Mouse (Mus musculus) MEL (cell line): ENCODE data around the gene Vill. TPM values are rescaled to one million over a fixed set of nuclear protein-coding genes. Genes with fewer than 3 reads are reported as not detected.
A peak's percentile ranks its signal among the peaks of the same experiment; 100 is the strongest.

Experiments used
- DNase-seq: peaks from one replicate; pipeline ENCODE4 v3.0.0; 2011; ENCODE audit warnings: low read depth, low spot score
- H3K27ac ChIP-seq: 2 replicates; pipeline ENCODE4 v1.5.1; 2012; ENCODE audit warnings: low read depth, mild to moderate bottlenecking, control low read depth, low read length, moderate library complexity; ENCODE audit not compliant: control insufficient read depth
- H3K27me3 ChIP-seq, 2 experiments: fragments of 150-350 bp in 1 of 2; sonication (generic) in 1 of 2; 2 replicates each; pipeline ENCODE4 v1.6.1; 2012; ENCODE audit warnings: low read length in 2 of 2, mild to moderate bottlenecking in 2 of 2, improper control_type of control experiment in 1 of 2, moderate library complexity in 1 of 2; ENCODE audit not compliant: insufficient read depth in 2 of 2, control insufficient read depth in 1 of 2
- H3K36me3 ChIP-seq, 2 experiments: 2 replicates each; pipeline ENCODE4 v1.6.1; 2012 to 2014; ENCODE audit warnings: low read length in 2 of 2, improper control_type of control experiment in 1 of 2, inconsistent platforms in 1 of 2, mild to moderate bottlenecking in 1 of 2; ENCODE audit not compliant: insufficient read depth in 2 of 2, control insufficient read depth in 1 of 2
- H3K4me1 ChIP-seq, 2 experiments: fragments of 150-350 bp in 1 of 2; sonication (generic) in 1 of 2; 2 replicates each; pipeline ENCODE4 v1.6.1; 2012; ENCODE audit warnings: low read length in 2 of 2, improper control_type of control experiment in 1 of 2, mild to moderate bottlenecking in 1 of 2; ENCODE audit not compliant: insufficient read depth in 2 of 2, control insufficient read depth in 1 of 2
- H3K4me3 ChIP-seq, 2 experiments: fragments of 150-350 bp in 1 of 2; sonication (generic) in 1 of 2; 2 replicates each; pipeline ENCODE4 v1.5.1; 2012; ENCODE audit warnings: low read depth in 2 of 2, low read length in 2 of 2, mild to moderate bottlenecking in 2 of 2, moderate library complexity in 2 of 2, control low read depth in 1 of 2, improper control_type of control experiment in 1 of 2; ENCODE audit not compliant: control insufficient read depth in 1 of 2, insufficient read depth in 1 of 2
- H3K79me2 ChIP-seq: 2 replicates; pipeline ENCODE4 v1.6.1; 2012; ENCODE audit warnings: mild to moderate bottlenecking, low read length, moderate library complexity; ENCODE audit not compliant: control insufficient read depth, poor library complexity, insufficient read depth
- H3K9ac ChIP-seq: 2 replicates; pipeline ENCODE4 v1.6.1; 2012; ENCODE audit warnings: low read depth, mild to moderate bottlenecking, control low read depth, low read length, moderate library complexity; ENCODE audit not compliant: control insufficient read depth, poor library complexity, severe bottlenecking
- H3K9me3 ChIP-seq: fragments of 150-350 bp; sonication (generic); replicated peaks from 2 replicates; pipeline ENCODE4 v1.6.1; 2012; ENCODE audit warnings: mild to moderate bottlenecking, low read length, improper control_type of control experiment, moderate library complexity; ENCODE audit not compliant: insufficient read depth
- E2F4 ChIP-seq: IDR thresholded peaks from 2 replicates; pipeline ENCODE4 v1.6.1; 2011; ENCODE audit warnings: low read depth, low read length, improper control_type of control experiment, borderline replicate concordance
- ETS1 ChIP-seq: IDR thresholded peaks from 2 replicates; pipeline ENCODE4 v1.6.1; 2012; ENCODE audit warnings: low read depth, mild to moderate bottlenecking, inconsistent platforms, low read length, improper control_type of control experiment, moderate library complexity
- GATA1 ChIP-seq: IDR thresholded peaks from 2 replicates; pipeline ENCODE4 v1.6.1; 2011; ENCODE audit warnings: low read depth, low read length, improper control_type of control experiment
- HCFC1 ChIP-seq: IDR thresholded peaks from 2 replicates; pipeline ENCODE4 v1.6.1; 2012; ENCODE audit warnings: low read depth, mild to moderate bottlenecking, inconsistent platforms, low read length, improper control_type of control experiment, moderate library complexity
- JUND ChIP-seq: IDR thresholded peaks from 2 replicates; pipeline ENCODE4 v1.6.1; 2011; ENCODE audit warnings: low read depth, mild to moderate bottlenecking, improper control_type of control experiment, low read length
- MAFK ChIP-seq: IDR thresholded peaks from 2 replicates; pipeline ENCODE4 v1.6.1; 2011; ENCODE audit warnings: low read depth, mild to moderate bottlenecking, low read length, improper control_type of control experiment, borderline replicate concordance
- MAZ ChIP-seq: IDR thresholded peaks from 2 replicates; pipeline ENCODE4 v1.6.1; 2012; ENCODE audit warnings: low read depth, mild to moderate bottlenecking, inconsistent platforms, low read length, improper control_type of control experiment
- MXI1 ChIP-seq: IDR thresholded peaks from 2 replicates; pipeline ENCODE4 v1.6.1; 2011; ENCODE audit warnings: mild to moderate bottlenecking, low read depth, low read length, improper control_type of control experiment
- MYB ChIP-seq: IDR thresholded peaks from 2 replicates; pipeline ENCODE4 v1.6.1; 2011; ENCODE audit warnings: mild to moderate bottlenecking, low read depth, low read length, improper control_type of control experiment
- MYC ChIP-seq: IDR thresholded peaks from 2 replicates; pipeline ENCODE4 v1.6.1; 2011; ENCODE audit warnings: low read depth, mild to moderate bottlenecking, low read length, improper control_type of control experiment, moderate library complexity
- POLR2AphosphoS5 ChIP-seq: IDR thresholded peaks from 2 replicates; pipeline ENCODE4 v1.6.1; 2012; ENCODE audit warnings: low read depth, borderline replicate concordance, mild to moderate bottlenecking, inconsistent platforms, low read length, moderate library complexity, mixed read lengths
- RAD21 ChIP-seq: IDR thresholded peaks from 2 replicates; pipeline ENCODE4 v1.6.1; 2011; ENCODE audit warnings: mild to moderate bottlenecking, low read depth, low read length, improper control_type of control experiment
- RCOR1 ChIP-seq: IDR thresholded peaks from 2 replicates; pipeline ENCODE4 v1.6.1; 2012; ENCODE audit warnings: low read depth, mild to moderate bottlenecking, inconsistent platforms, low read length, improper control_type of control experiment
- SIN3A ChIP-seq: IDR thresholded peaks from 2 replicates; pipeline ENCODE4 v1.6.1; 2012; ENCODE audit warnings: low read length, improper control_type of control experiment, inconsistent platforms
- TBP ChIP-seq: IDR thresholded peaks from 2 replicates; pipeline ENCODE4 v1.8.0; 2011; ENCODE audit warnings: low read depth, low read length, improper control_type of control experiment
- TCF12 ChIP-seq: IDR thresholded peaks from 2 replicates; pipeline ENCODE4 v1.6.1; 2014; ENCODE audit warnings: low read depth, mild to moderate bottlenecking, inconsistent platforms, low read length, improper control_type of control experiment, moderate library complexity
- UBTF ChIP-seq: IDR thresholded peaks from 2 replicates; pipeline ENCODE4 v1.6.1; 2012; ENCODE audit warnings: low read depth, mild to moderate bottlenecking, inconsistent platforms, low read length, improper control_type of control experiment, moderate library complexity, borderline replicate concordance; ENCODE audit not compliant: insufficient read depth
- ZMIZ1 ChIP-seq: IDR thresholded peaks from 2 replicates; pipeline ENCODE4 v1.6.1; 2012; ENCODE audit warnings: low read depth, mild to moderate bottlenecking, inconsistent platforms, low read length, improper control_type of control experiment, moderate library complexity
- polyA plus RNA-seq, 2 experiments: library from polyadenylated mRNA; stranded (reverse) in 1 of 2; unstranded in 1 of 2; fragments of >175 nt in 1 of 2; fragments of >200 nt in 1 of 2; gene quantifications; 2 replicates each; pipeline versions ENCODE4 v1.2.1 to v1.2.4; 2012; ENCODE audit warnings: low replicate concordance in 2 of 2, low read depth in 1 of 2; ENCODE audit not compliant: insufficient read length in 2 of 2, insufficient read depth in 1 of 2, missing spikeins in 1 of 2
- total RNA-seq: library from RNA; depleted of rRNA; stranded (reverse); fragments of 300-350 nt; gene quantifications from 2 replicates; pipeline ENCODE4 v1.2.3, GENCODE M21; 2012

The Vill gene
- total and polyA plus RNA-seq, 3 experiments, result 76.2 to 197 (median 90.9) TPM

DNA sequence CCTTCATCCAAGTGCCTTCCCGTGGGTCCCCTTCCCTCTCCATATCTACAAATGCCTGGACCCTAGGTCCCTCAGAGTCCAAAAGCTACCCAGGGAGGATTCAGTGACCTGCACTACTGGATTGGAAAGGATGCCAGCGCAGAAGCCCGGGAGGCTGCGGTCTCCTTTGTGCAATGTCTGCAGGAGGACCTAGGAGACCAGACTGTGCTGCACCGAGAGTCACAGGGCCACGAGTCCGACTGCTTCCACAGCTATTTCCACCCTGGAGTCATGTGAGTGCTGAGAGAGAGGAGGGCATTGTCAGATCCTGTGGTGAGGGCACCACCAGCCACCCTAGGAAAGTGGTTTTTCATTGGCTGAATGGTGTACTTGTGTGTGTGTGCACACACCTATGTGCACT lies 5.7 kb downstream of the Vill start:
- no peaks in the 10 kb centered on the region for H3K79me2 ChIP-seq
- no peaks in the 10 kb centered on the region for H3K9me3 ChIP-seq
- no peak for DNase-seq
- no peak for TF ChIP-seq SIN3A
- TF ChIP-seq TBP, result no peak
- TF ChIP-seq MAFK, result no peak
- no peak for TF ChIP-seq JUND
- no peak for TF ChIP-seq MAZ
- no peak for TF ChIP-seq RAD21
- no peak for TF ChIP-seq MYB
- no peak for TF ChIP-seq HCFC1
- TF ChIP-seq TCF12, result no peak
- no peak for TF ChIP-seq ZMIZ1
- no peak for TF ChIP-seq RCOR1
- no peak for TF ChIP-seq GATA1
- no peak for TF ChIP-seq MXI1
- no peak for TF ChIP-seq POLR2AphosphoS5
- no peak for TF ChIP-seq E2F4
- no peak overlapping the region for H3K9ac ChIP-seq
- H3K4me3 ChIP-seq, result no peak overlapping the region
- peaks cover 0 to 10% of the 10 kb centered on the region in 2 experiments; a peak in 2 of 4 replicates for H3K36me3 ChIP-seq
- no peaks in the 10 kb centered on the region for H3K27me3 ChIP-seq
- peaks cover 7 to 16% of the 10 kb centered on the region in 2 experiments for H3K4me1 ChIP-seq
- H3K27ac ChIP-seq, result no peak overlapping the region

DNA sequence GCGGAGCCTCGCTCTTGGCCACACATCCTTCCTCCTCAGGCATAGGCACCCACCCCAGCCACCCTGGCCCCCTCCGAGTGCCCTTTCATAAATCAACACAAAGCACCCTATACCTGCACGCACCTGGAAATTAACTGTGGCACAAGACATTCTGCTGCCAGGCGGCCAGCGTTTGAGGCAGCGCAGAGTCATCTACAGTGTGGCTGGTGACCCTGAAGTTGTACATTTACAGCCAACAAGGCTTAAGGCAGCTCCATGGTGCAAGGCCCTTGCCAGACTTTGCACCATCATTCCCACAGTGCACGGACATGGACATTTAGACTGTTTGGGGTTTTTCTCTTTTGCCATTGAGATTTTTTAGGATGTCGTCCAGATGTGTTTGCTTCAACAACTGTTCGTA lies 8.1 kb downstream of the Vill start:
- H3K27me3 ChIP-seq, result no peaks in the 10 kb centered on the region
- H3K27ac ChIP-seq, result no peak overlapping the region
- H3K9me3 ChIP-seq, result no peaks in the 10 kb centered on the region

More for the DNA sequence above, 8.1 kb downstream of the Vill start:
- Histone ChIP-seq H3K4me1 (peaks cover 0 to 20% of the 10 kb centered on the region in 2 experiments), H3K79me2 (no peaks in the 10 kb centered on the region), H3K4me3 (no peak overlapping the region), H3K9ac (no peak overlapping the region), H3K36me3 (peaks cover 0 to 4% of the 10 kb centered on the region in 2 experiments; a peak in 2 of 4 replicates)
- TF ChIP-seq E2F4, result no peak
- TF ChIP-seq MYC, result 0 out of 2 replicates have a peak, but pooled peaks have one; percentile 22
- TF ChIP-seq TBP, result no peak
- no peak for TF ChIP-seq UBTF
- no peak for TF ChIP-seq ETS1
- no peak for DNase-seq
